Mouse (Mus musculus) cerebellum, postnatal 36 days (tissue): ENCODE measurements around the gene Syngr3.
"Not testable (repeated sequence)": the region's sequence is repeated elsewhere in the genome, so short reads cannot be mapped to it uniquely, and the experiment has no call there.

Source experiments
- DNase-seq, 2 experiments: peaks; one replicate each; pipeline ENCODE4 v3.0.0; 2021 to 2022; ENCODE audit warnings: mixed read lengths in 2 of 2

Syngr3 gene

GRCm38 (mm10) chr17:24689251-24690081 is at the start of gene Syngr3:
Gene Syngr3, minus strand, starts transcription at chr17:24689955.
- DNase-seq: peak; percentile 60 to 64

- DNase-seq: no peak
These were observed 48.5 kb upstream of the Syngr3 start for GRCm38 (mm10) chr17:24738238-24738637.

- DNase-seq: no peak
These were observed 47.5 kb upstream of the Syngr3 start for GRCm38 (mm10) chr17:24737135-24737810.

GRCm38 (mm10) chr17:24736330-24737051 is 46.7 kb upstream of the Syngr3 start, which contains the start of gene Msrb1:
Gene Msrb1, plus strand, starts transcription at chr17:24736642.
- peak; percentile 88 to 91 for DNase-seq

- DNase-seq: no peak
These were observed 45.7 kb upstream of the Syngr3 start for GRCm38 (mm10) chr17:24735446-24735845.

DNA sequence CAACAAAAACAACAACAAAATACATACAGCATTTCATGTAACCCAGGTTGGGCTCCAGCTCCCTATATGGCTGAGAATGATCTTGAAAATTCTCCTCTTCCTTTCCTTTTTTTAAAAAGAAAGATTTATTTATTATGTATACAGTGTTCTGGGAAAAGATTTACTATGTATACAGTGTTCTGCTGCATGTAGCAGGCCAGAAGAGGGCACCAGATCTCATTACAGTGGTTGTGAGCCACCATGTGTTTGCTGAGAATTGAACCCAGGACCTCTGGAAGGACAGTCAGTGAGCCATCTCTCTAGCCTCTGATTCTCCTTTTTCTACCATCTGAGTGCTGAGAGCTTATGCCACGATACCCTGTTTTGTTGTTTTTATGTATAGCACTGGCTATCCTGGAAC is 44.8 kb upstream of the Syngr3 start:
- DNase-seq: no peak

DNA sequence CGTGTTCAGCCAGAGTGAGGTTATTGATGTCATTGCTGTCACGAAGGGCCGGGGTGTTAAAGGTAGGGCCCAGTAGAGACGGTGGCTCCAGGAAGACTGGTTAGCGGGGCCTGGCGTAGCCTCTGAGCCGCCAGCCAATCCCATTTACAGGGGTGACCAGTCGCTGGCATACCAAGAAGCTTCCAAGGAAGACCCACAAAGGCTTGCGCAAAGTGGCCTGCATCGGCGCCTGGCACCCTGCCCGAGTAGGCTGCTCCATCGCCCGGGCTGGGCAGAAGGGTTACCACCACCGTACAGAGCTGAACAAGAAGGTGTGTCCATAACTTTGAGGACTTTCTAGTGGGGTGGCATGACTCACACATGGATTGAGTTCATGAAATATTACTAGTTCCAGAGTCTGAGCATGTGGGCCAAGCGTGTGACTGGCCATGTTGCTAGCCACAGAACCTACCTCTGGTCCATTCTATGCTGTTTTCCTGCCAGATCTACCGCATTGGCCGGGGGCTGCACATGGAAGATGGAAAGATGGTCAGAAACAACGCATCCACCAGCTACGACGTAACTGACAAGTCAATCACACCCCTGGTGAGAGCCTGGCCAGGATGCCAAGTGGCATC is 43.8 kb upstream of the Syngr3 start:
- no peak for DNase-seq

GRCm38 (mm10) chr17:24732233-24732935 is 42.6 kb upstream of the Syngr3 start:
- no peak for DNase-seq

- no peak for DNase-seq
These were observed 41.0 kb upstream of the Syngr3 start for GRCm38 (mm10) chr17:24730787-24731186.

DNA sequence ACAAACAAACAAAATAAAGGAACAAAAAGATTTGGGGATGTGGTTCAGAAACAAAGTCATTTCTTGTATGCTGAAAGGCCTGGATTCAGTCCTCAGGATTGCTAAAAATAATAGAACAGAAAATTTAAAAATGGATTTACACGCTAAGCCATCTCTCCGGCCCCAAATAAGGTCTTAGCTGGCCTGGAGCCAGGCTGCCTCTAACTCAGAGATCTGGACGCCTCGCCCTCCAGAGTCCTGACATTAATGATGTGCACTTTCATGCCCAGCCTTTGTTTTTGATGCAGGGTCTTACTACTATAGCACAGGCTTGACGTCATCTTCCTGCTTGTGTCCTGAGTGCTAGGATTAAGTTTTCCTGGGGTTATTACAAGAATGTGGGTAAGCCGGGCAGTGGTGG is 39.3 kb upstream of the Syngr3 start:
- DNase-seq: no peak

- no peak for DNase-seq
These were observed 38.4 kb upstream of the Syngr3 start for GRCm38 (mm10) chr17:24728184-24728583.

GRCm38 (mm10) chr17:24727618-24728017 is 37.9 kb upstream of the Syngr3 start, which contains the start of gene Rpl3l:
Gene Rpl3l, plus strand, starts transcription at chr17:24727820.
- DNase-seq: no peak

GRCm38 (mm10) chr17:24725637-24726390 is 36.1 kb upstream of the Syngr3 start:
- DNase-seq: no peak

DNA sequence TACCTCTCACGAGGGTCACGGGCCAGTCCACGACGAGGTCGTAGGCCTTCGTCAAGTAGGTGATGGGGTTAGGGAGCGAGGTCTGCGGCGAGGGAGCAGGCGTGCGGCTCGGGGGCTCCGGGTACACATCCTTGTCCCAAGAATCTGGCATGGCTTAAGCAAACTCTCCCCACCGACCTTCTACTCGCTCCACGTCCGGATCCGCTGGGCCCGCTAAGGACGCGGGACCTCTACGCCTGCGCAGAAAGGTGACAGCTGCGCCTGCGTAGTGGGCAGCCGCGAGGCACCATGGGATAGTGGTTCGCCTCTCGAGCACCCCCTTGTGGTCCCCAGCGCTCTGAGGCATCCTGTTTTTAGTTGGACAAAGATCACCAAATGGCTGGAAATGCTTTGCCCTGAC is 34.4 kb upstream of the Syngr3 start, which contains the start of gene Ndufb10:
Ndufb10 (minus strand) TSS at position 295 of the 400 bp plus-strand sequence.
- DNase-seq: peak; percentile 98 to 99

GRCm38 (mm10) chr17:24723881-24724180 is 34.1 kb upstream of the Syngr3 start:
- DNase-seq: peak in 1 of 2 experiments; percentile 28

- no peak for DNase-seq
These were observed 33.5 kb upstream of the Syngr3 start for GRCm38 (mm10) chr17:24723122-24723880.

- DNase-seq: no peak
These were observed 32.6 kb upstream of the Syngr3 start for GRCm38 (mm10) chr17:24722220-24722924.

- DNase-seq: not testable (repeated sequence)
These were observed 31.7 kb upstream of the Syngr3 start for GRCm38 (mm10) chr17:24721383-24721955.

- not testable (repeated sequence) for DNase-seq
These were observed 30.9 kb upstream of the Syngr3 start for GRCm38 (mm10) chr17:24720616-24721015.
